Mouse (Mus musculus) adrenal gland, postnatal 10 days (tissue): ENCODE data around the gene Foxj2. TPM values are rescaled to one million over a fixed set of nuclear protein-coding genes. Genes with fewer than 3 reads are reported as not detected.

Experiments
- DNase-seq: peaks from one replicate; pipeline ENCODE4 v3.0.0; 2021; ENCODE audit warnings: mixed read lengths
- total RNA-seq, 2 experiments: library from RNA; stranded (reverse); gene quantifications; 2 replicates each; pipeline ENCODE4 v1.2.3; 2021

The Foxj2 gene
- total RNA-seq, 2 experiments from 2014 or later, result 16.7 to 18.5 TPM

GRCm38 (mm10) chr6:122812716-122813115, 7.0 kb upstream of the Foxj2 start:
- no peak for DNase-seq

GRCm38 (mm10) chr6:122813640-122814039, 6.1 kb upstream of the Foxj2 start:
- DNase-seq, result no peak

GRCm38 (mm10) chr6:122820071-122820798, 521 bp downstream of the Foxj2 start:
- peak; percentile 56 for DNase-seq

GRCm38 (mm10) chr6:122820799-122821650, 1.3 kb downstream of the Foxj2 start:
- no peak for DNase-seq

GRCm38 (mm10) chr6:122821822-122822221, 2.1 kb downstream of the Foxj2 start:
- DNase-seq, result no peak

GRCm38 (mm10) chr6:122824086-122824485, 4.4 kb downstream of the Foxj2 start:
- DNase-seq, result no peak

- DNase-seq, result no peak
Measured at GRCm38 (mm10) chr6:122825166-122825565, 5.5 kb downstream of the Foxj2 start.

- DNase-seq, result peak; percentile 78
Measured at GRCm38 (mm10) chr6:122825923-122826742, 6.4 kb downstream of the Foxj2 start.

GRCm38 (mm10) chr6:122828086-122828485, 8.4 kb downstream of the Foxj2 start:
- peak; percentile 42 for DNase-seq

GRCm38 (mm10) chr6:122832880-122833279, 13.2 kb downstream of the Foxj2 start:
- no peak for DNase-seq

- peak; percentile 66 for DNase-seq
Measured at GRCm38 (mm10) chr6:122834365-122834764, 14.7 kb downstream of the Foxj2 start.

GRCm38 (mm10) chr6:122836974-122837373, 17.3 kb downstream of the Foxj2 start:
- no peak for DNase-seq

- no peak for DNase-seq
Measured at GRCm38 (mm10) chr6:122837539-122837938, 17.8 kb downstream of the Foxj2 start.

- no peak for DNase-seq
Measured at GRCm38 (mm10) chr6:122843759-122844158, 24.0 kb downstream of the Foxj2 start.

- DNase-seq, result no peak
Measured at GRCm38 (mm10) chr6:122852696-122853095, 33.0 kb downstream of the Foxj2 start.

GRCm38 (mm10) chr6:122854552-122854951, 34.8 kb downstream of the Foxj2 start:
- no peak for DNase-seq

- peak; percentile 39 for DNase-seq
Measured at GRCm38 (mm10) chr6:122855955-122856354, 36.2 kb downstream of the Foxj2 start, which contains the start of gene C3ar1. TSS of gene C3ar1 (minus strand) at chr6:122856161.

- no peak for DNase-seq
Measured at GRCm38 (mm10) chr6:122862434-122862833, 42.7 kb downstream of the Foxj2 start.

GRCm38 (mm10) chr6:122862871-122863270, 43.2 kb downstream of the Foxj2 start:
- DNase-seq, result no peak

- DNase-seq, result no peak
Measured at GRCm38 (mm10) chr6:122867914-122868313, 48.2 kb downstream of the Foxj2 start.

- DNase-seq, result no peak
Measured at GRCm38 (mm10) chr6:122869846-122870245, 50.1 kb downstream of the Foxj2 start.

GRCm38 (mm10) chr6:122872800-122873199, 53.1 kb downstream of the Foxj2 start:
- DNase-seq, result no peak
